Mouse (Mus musculus): ENCODE measurements around the gene Map3k3.

- TF ChIP-seq CHD2 (IDR thresholded peaks at IDR 0.05; ENCODE audit: low read depth, low read length), result no peak
- no peak for TF ChIP-seq ZNF384 (IDR thresholded peaks at IDR 0.05; ENCODE audit: low read depth, low read length)
- TF ChIP-seq HCFC1 (IDR thresholded peaks at IDR 0.05; ENCODE audit: borderline replicate concordance, insufficient read depth, low read length), result no peak
Observed at GRCm38 (mm10) chr11:106154091-106154490, 69.7 kb downstream of the Map3k3 start.

Data from ES-E14 (cell line).